Mouse (Mus musculus): ENCODE measurements at regions not wholly inside any gene's neighbourhood (a gene's known extent, or its start where the extent isn't known, plus 50 kb on each side); places are given as distances from the start of the nearest gene placed in this dataset.

DNA sequence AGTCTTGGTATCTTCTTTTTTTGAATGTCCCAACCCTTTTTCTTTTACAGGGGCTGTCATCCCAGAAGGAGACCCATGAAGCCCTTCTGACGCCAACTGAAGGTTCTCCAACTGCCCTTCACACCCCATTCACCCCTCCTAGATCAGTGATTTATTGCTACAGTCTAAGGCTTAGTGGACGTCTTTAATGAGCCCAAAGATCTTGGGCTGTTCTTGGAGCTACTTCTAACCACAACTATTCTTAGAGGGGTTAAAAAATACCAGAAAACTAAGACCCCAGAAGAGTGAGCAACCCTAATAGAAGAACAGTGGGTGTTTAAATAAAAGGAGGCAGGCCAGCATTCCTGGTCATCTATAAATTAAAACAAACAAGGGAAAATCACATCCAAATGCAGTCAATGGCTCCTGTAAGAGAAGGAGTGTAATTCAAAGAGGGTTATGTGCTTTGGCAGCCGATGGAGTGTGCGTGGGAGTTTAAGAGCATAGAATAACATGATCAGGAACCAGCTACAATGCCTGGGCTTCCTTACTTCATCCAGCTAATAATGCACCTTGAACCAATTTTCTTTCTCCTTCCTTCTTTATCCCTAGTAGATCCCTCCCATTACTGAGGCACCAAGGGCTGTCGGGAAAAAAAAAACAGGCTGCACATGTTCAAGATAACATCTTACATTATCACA is 113.3 kb downstream of the Qpct start:
- DNase-seq (ENCODE audit: low spot score) = no peak

DNA sequence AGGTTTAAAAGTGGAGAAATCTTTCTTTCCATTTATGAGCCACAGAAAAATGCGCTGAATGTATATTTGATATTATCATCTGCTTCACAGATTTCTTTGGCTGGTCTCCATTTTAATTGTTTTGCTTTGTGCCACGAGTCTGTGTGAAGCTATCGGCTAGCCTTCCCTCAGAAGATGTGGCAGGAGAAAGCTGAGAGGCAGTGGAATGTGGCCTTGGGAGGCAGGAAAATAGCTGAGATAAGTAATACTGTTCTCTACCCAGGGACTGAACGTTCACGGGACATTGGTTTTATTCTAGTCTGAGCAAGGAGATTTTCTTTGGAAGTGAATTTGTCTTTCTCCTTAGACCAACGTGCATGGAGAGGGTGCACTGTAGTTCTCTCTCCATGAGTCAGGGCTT is 112.3 kb downstream of the Qpct start:
- DNase-seq (ENCODE audit: low spot score) = no peak

DNA sequence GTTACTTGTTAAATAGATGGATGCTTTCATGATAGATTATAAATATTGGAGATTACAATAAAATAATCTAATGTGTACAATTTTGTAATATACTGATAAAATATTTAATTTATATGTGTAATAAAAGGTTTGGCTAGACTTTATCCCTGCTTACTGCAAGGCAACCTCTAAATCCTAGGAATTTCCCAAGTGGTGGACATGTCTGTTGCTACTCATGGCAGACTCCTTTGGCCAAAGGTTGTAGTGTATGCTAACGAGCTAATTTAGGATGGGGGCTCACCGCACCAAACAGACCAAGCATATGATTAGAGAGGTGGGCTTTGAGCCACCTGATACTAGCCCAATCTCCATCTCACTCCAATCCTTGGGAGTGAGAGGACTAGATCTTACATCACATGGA is 102.4 kb downstream of the Qpct start:
- DNase-seq (ENCODE audit: low spot score) = no peak

DNA sequence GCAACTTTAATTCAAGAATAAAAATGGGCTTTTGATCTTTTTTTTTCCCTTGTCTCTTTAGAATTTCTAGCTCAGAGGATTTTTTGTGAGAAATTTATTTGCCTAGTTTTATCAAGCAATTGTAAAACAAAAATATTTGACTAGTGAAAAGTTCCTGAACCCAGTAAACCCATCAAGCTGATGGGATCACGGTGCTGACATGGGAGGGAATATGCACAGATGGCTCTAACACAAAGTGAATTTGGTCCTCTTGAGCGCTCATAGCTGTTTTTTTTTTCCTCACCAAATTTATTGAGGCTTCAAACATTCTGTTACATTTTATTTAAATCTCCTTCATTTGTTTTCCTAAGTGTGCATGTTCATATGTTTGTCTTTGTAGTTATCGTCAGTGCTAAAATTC is 101.1 kb downstream of the Qpct start:
- no peak for DNase-seq (ENCODE audit: low spot score)

DNA sequence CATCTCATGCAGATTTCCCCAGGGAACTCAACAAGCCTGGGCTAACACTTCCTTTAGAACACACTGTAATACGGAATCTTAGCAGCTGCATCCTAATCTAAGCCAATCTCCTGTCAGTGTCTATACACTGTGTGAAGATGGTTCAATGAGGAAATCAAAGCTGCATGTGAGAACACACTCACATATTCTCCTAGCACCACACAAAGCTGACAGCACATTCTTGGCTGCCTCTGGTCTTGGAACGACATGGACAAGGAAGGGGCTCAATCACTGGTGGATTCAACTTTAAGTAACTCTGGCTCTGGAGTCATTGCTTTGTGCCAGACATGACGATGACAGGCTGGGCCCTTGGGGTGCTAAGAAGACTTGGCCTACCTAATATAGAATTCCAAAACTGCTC is 96.2 kb downstream of the Qpct start:
- no peak for DNase-seq (ENCODE audit: low spot score)

DNA sequence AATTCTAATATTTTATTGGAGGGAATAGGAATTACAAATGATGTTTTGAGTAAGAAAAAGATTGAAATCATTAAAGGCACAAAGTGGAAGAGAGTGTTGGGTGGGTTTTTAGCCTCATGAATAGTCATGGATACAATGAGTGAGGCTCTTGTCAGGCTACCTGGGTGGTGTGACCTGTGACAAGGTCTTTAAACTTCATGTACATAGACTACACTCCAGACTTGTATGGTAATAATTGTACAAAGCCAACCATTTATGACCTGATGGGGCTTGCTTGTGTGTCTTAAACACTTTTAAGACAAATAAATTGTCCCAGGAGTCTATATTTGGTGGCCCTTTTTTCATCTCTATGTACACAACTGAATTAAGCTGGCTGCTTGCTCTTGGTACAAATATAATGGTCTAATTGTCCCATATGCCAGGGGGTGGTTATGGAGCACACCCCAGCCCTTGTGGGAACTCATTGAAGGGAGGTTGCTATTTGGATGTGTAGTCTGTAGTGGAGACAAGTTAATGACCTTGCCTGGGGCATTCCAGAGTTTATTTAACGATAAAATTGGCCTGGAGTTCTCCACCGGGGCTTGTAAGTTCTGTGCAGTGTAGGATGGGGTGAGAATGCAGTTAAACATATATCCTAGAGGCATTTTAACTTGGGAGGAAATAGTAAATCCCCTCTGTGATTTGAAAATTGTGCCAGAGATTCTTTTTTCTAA is 93.4 kb downstream of the Qpct start:
- no peak for DNase-seq (ENCODE audit: low spot score)

DNA sequence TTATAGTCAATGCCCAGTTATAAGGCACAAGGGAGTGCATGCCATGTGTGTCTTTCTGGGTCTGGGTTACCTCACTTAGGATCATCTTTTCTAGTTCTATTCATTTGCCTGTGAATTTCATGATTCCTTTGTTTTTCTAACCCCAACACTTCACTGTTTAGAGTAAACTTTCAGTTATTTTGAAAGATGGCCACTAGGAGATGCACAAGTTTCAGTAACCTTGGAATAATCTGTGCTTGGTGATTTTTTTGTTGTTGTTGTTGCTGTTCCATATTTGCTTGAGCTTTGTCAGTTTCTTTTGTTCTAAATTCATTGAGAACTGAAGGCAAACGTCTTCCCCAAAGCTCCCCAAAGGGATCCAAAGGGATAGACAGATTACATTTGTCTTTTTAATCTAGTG is 91.3 kb downstream of the Qpct start:
- no peak for DNase-seq (ENCODE audit: low spot score)
